ENCODE assay signal across 19 mouse cellular contexts in genomic region chr4:139140267-139140666, GRCm38 (mm10). TPM values are rescaled to one million over a fixed set of nuclear protein-coding genes. Genes with fewer than 3 reads are reported as not detected.
DNase-seq lines count a peak whose midpoint lies in the region; ATAC-seq and TF ChIP-seq lines count a peak whose summit lies in the region.
"Had no signal": no experiment of that assay in that cellular context is flagged by ENCODE, and none has a peak within 500 bp of the region (broad histone marks: within the 10 kb centered on the region; RNA-seq: fewer than 3 reads in every experiment).

No protein-coding gene starts in this region.

- 72% methylated on average over 2 of the region's 2 CpGs for WGBS in kidney, adult 2 months
- 78% methylated on average over 2 of the region's 2 CpGs for WGBS in kidney, embryonic 14.5 days
- 86% methylated on average over 2 of the region's 2 CpGs for WGBS in lung, postnatal 0 days

- TF ChIP-seq EP300 in lung, postnatal 0 days (IDR thresholded peaks at IDR 0.05), result no peak
- no peak for TF ChIP-seq EP300 in MEL (IDR thresholded peaks at IDR 0.05; ENCODE audit: low read depth in 1 of 2, low read length in 2 of 2)

- H3K36me3 ChIP-seq in kidney, adult 2 months (ENCODE audit: control insufficient read depth, insufficient read depth, low read length), result no peaks in the 10 kb centered on the region
- H3K36me3 ChIP-seq in kidney, embryonic 14.5 days (ENCODE audit: control insufficient read depth, insufficient read depth, low read length), result no peaks in the 10 kb centered on the region
- no peaks in the 10 kb centered on the region for H3K36me3 ChIP-seq in lung, postnatal 0 days (ENCODE audit: insufficient read depth, low read length)
- no peaks in the 10 kb centered on the region for H3K36me3 ChIP-seq in MEL (ENCODE audit: control insufficient read depth in 1 of 2, insufficient read depth in 2 of 2, low read length in 2 of 2)
- H3K36me3 ChIP-seq: forebrain, embryonic 12.5 days; heart, embryonic 15.5 days; limb, embryonic 10.5 days; lung, embryonic 15.5 days; midbrain, embryonic 12.5 days; stomach, embryonic 15.5 days had no signal

- H3K27ac ChIP-seq in kidney, adult 2 months (ENCODE audit: insufficient read depth, low read depth, low read length), result no peak overlapping the region
- no peak overlapping the region for H3K27ac ChIP-seq in kidney, embryonic 14.5 days (ENCODE audit: low read depth, low read length)
- no peak overlapping the region for H3K27ac ChIP-seq in lung, postnatal 0 days (ENCODE audit: low read length)
- H3K27ac ChIP-seq in MEL (ENCODE audit: control insufficient read depth, low read depth, low read length), result no peak overlapping the region
- H3K27ac ChIP-seq: forebrain, embryonic 12.5 days; heart, embryonic 15.5 days; hindbrain, embryonic 14.5 days; limb, embryonic 10.5 days; lung, embryonic 15.5 days; midbrain, embryonic 12.5 days; stomach, embryonic 15.5 days had no signal

- H3K79me2 ChIP-seq in MEL (ENCODE audit: control insufficient read depth, insufficient read depth, low read length, poor library complexity), result no peaks in the 10 kb centered on the region

- ATAC-seq in kidney, embryonic 14.5 days (ENCODE audit: low FRiP score, low TSS enrichment), result no peak
- ATAC-seq in lung, postnatal 0 days, result no peak
- ATAC-seq in monocyte, adult 5-6 weeks (replicated peaks; ENCODE audit: insufficient number of reproducible peaks, low FRiP score, low TSS enrichment, poor library complexity, severe bottlenecking), result 0 out of 2 replicates have a peak, but pooled peaks have one; percentile 47

- H3K4me2 ChIP-seq in kidney, embryonic 14.5 days (replicated peaks; ENCODE audit: low read depth, low read length), result no peak overlapping the region
- H3K4me2 ChIP-seq in lung, postnatal 0 days (replicated peaks; ENCODE audit: low read depth, low read length), result no peak overlapping the region
- H3K4me2 ChIP-seq: forebrain, embryonic 12.5 days; heart, embryonic 15.5 days; hindbrain, embryonic 14.5 days; lung, embryonic 15.5 days; midbrain, embryonic 12.5 days; stomach, embryonic 15.5 days had no signal

- no peak for TF ChIP-seq RAD21 in MEL (IDR thresholded peaks at IDR 0.05; ENCODE audit: low read depth, low read length)

- no peaks in the 10 kb centered on the region; the same call in 1 of the 2 replicates for H3K9me3 ChIP-seq in kidney, embryonic 14.5 days (ENCODE audit: control insufficient read depth, low read length)
- H3K9me3 ChIP-seq in lung, postnatal 0 days (ENCODE audit: low read length), result no peaks in the 10 kb centered on the region
- no peaks in the 10 kb centered on the region for H3K9me3 ChIP-seq in MEL (replicated peaks; ENCODE audit: insufficient read depth, low read length)
- H3K9me3 ChIP-seq: forebrain, embryonic 12.5 days; heart, embryonic 15.5 days; limb, embryonic 10.5 days; lung, embryonic 15.5 days; stomach, embryonic 15.5 days had no signal

- no peak overlapping the region for H3K9ac ChIP-seq in kidney, embryonic 14.5 days (ENCODE audit: low read depth, low read length)
- no peak overlapping the region for H3K9ac ChIP-seq in lung, postnatal 0 days (replicated peaks; ENCODE audit: low read depth)
- H3K9ac ChIP-seq in MEL (ENCODE audit: control insufficient read depth, low read depth, low read length, poor library complexity, severe bottlenecking), result no peak overlapping the region
- H3K9ac ChIP-seq: forebrain, embryonic 12.5 days; heart, embryonic 15.5 days; hindbrain, embryonic 14.5 days; lung, embryonic 15.5 days; midbrain, embryonic 12.5 days; stomach, embryonic 15.5 days had no signal

- H3K27me3 ChIP-seq in kidney, adult 2 months (replicated peaks; ENCODE audit: control insufficient read depth, insufficient read depth, low read length), result no peaks in the 10 kb centered on the region
- no peaks in the 10 kb centered on the region for H3K27me3 ChIP-seq in kidney, embryonic 14.5 days (ENCODE audit: control insufficient read depth, insufficient read depth, low read length)
- H3K27me3 ChIP-seq in lung, postnatal 0 days (replicated peaks; ENCODE audit: insufficient read depth, low read length), result no peaks in the 10 kb centered on the region
- H3K27me3 ChIP-seq in MEL (ENCODE audit: control insufficient read depth in 1 of 2, insufficient read depth in 2 of 2, low read length in 2 of 2), result no peaks in the 10 kb centered on the region
- H3K27me3 ChIP-seq: forebrain, embryonic 12.5 days; heart, embryonic 15.5 days; lung, embryonic 15.5 days; midbrain, embryonic 12.5 days; stomach, embryonic 15.5 days had no signal

- no peak for DNase-seq in kidney, adult 2 months
- DNase-seq in lung, postnatal 0 days (ENCODE audit: low spot score), result no peak
- DNase-seq in lung, adult 18-20 months, result no peak
- DNase-seq in MEL (ENCODE audit: low read depth, low spot score), result no peak
- no peak for DNase-seq in adrenal gland, adult 8-10 months
- DNase-seq in layer of hippocampus, postnatal 14 days (ENCODE audit: low spot score in 2 of 2), result no peak
- DNase-seq: adrenal gland, postnatal 25 days; cerebellum, postnatal 25 days; right cerebral cortex, postnatal 25 days; thymus, postnatal 25 days had no signal

- H3K4me1 ChIP-seq in kidney, adult 2 months (ENCODE audit: control insufficient read depth, insufficient read depth, low read length), result peaks cover 4% of the 10 kb centered on the region; the same call in 1 of the 2 replicates
- H3K4me1 ChIP-seq in kidney, embryonic 14.5 days (ENCODE audit: control insufficient read depth, insufficient read depth, low read length), result peaks cover 7% of the 10 kb centered on the region; the same call in 1 of the 2 replicates
- H3K4me1 ChIP-seq in lung, postnatal 0 days (ENCODE audit: insufficient read depth, low read depth, low read length), result no peaks in the 10 kb centered on the region
- H3K4me1 ChIP-seq in MEL (ENCODE audit: control insufficient read depth in 1 of 2, insufficient read depth in 2 of 2, low read length in 2 of 2), result no peaks in the 10 kb centered on the region
- H3K4me1 ChIP-seq: forebrain, embryonic 12.5 days; heart, embryonic 15.5 days; stomach, embryonic 15.5 days had no signal

- TF ChIP-seq CTCF in kidney, adult 2 months (conservative IDR thresholded peaks at IDR 0.05; ENCODE audit: insufficient read depth, insufficient read length, low read depth, low read length), result peak; percentile 52
- peak; percentile 50 for TF ChIP-seq CTCF in lung, postnatal 0 days (IDR thresholded peaks at IDR 0.05)
- peak in 2 of 3 experiments; percentile 17 to 18; a peak in 3 of 6 replicates for TF ChIP-seq CTCF in MEL (IDR thresholded peaks at IDR 0.05 in 2 of 3, conservative IDR thresholded peaks at IDR 0.05 in 1 of 3; ENCODE audit: control insufficient read depth in 1 of 3, insufficient read depth in 1 of 3, low read depth in 2 of 3, low read length in 3 of 3, poor library complexity in 1 of 3, severe bottlenecking in 1 of 3)

- no peak overlapping the region for H3K4me3 ChIP-seq in kidney, adult 2 months (ENCODE audit: insufficient read depth, low read depth, low read length)
- H3K4me3 ChIP-seq in kidney, embryonic 14.5 days (ENCODE audit: low read length), result no peak overlapping the region
- H3K4me3 ChIP-seq in lung, postnatal 0 days (ENCODE audit: low read depth, low read length), result no peak overlapping the region
- no peak overlapping the region for H3K4me3 ChIP-seq in MEL (ENCODE audit: control insufficient read depth in 1 of 2, insufficient read depth in 1 of 2, low read depth in 2 of 2, low read length in 2 of 2)
- H3K4me3 ChIP-seq: forebrain, embryonic 12.5 days; heart, embryonic 15.5 days; limb, embryonic 10.5 days; lung, embryonic 15.5 days; midbrain, embryonic 12.5 days; stomach, embryonic 15.5 days had no signal

- TF ChIP-seq POLR2A in kidney, adult 2 months (IDR thresholded peaks at IDR 0.05; ENCODE audit: low read depth, low read length), result no peak
- TF ChIP-seq POLR2A in MEL (IDR thresholded peaks at IDR 0.05; ENCODE audit: control insufficient read depth in 1 of 2, insufficient read depth in 1 of 2, low read depth in 1 of 2, low read length in 2 of 2, poor library complexity in 1 of 2), result no peak

TF ChIP-seq in MEL, 35 proteins besides CTCF, POLR2A, EP300 and RAD21:
- TF ChIP-seq SMC3 (IDR thresholded peaks at IDR 0.05; ENCODE audit: low read depth, low read length), result peak; percentile 20; the same call in 1 of the 2 replicates
- TF ChIP-seq TCF12 (IDR thresholded peaks at IDR 0.05; ENCODE audit: low read depth, low read length), result no peak
- no peak for TF ChIP-seq KAT2A (conservative IDR thresholded peaks at IDR 0.05; ENCODE audit: low read depth, low read length)
TF ChIP-seq in MEL: peak in this region for 1.

RNA-seq across cellular contexts. Expression of gene Minos1, which starts 9.4 kb away (rescaled TPM):
- 100 and 157 TPM in 2 replicates for polyA plus RNA-seq in kidney, adult 2 months (2012; rRNA removed)
- polyA plus RNA-seq in kidney, embryonic 14.5 days (2014; fragmentation: Nextera tagmentation; extraction: Ambion mirVana), result 509 and 677 TPM in 2 replicates
- 474 and 487 TPM in 2 replicates for polyA plus RNA-seq in lung, postnatal 0 days (2015; fragmentation: Nextera tagmentation; extraction: Ambion mirVana)
- 163 and 183 TPM in 2 replicates for total RNA-seq in MEL (2012; rRNA removed)
- 100 to 1,000 TPM in 1 of 2 experiments, not detected in 1; 401 TPM for polyA plus RNA-seq in MEL (2012; ENCODE audit: insufficient read depth in 1 of 2, insufficient read length in 2 of 2, low read depth in 1 of 2, low replicate concordance in 2 of 2, missing spikeins in 1 of 2)
- total RNA-seq in monocyte, adult 5-6 weeks (2017), result 102 to 135 TPM (median 117 TPM) in 3 replicates
- 100 to 1,000 TPM; 273 to 460 (median 363) TPM for total RNA-seq in adrenal gland, adult 8-10 months (2022)
- 100 to 1,000 TPM; 212 to 218 TPM for total RNA-seq in layer of hippocampus, postnatal 14 days (2021)

RNA-seq across cellular contexts. Expression of gene Nbl1, which starts 47.5 kb away (rescaled TPM):
- 35.7 and 42.9 TPM in 2 replicates for polyA plus RNA-seq in kidney, adult 2 months (2012; rRNA removed)
- polyA plus RNA-seq in kidney, embryonic 14.5 days (2014; fragmentation: Nextera tagmentation; extraction: Ambion mirVana), result 15.5 and 22.3 TPM in 2 replicates
- 141 and 151 TPM in 2 replicates for polyA plus RNA-seq in lung, postnatal 0 days (2015; fragmentation: Nextera tagmentation; extraction: Ambion mirVana)
- total RNA-seq in MEL (2012; rRNA removed), result not detected in 2 replicates
- under 1 TPM in 1 of 2 experiments, not detected in 1; 0.14 TPM for polyA plus RNA-seq in MEL (2012; ENCODE audit: insufficient read depth in 1 of 2, insufficient read length in 2 of 2, low read depth in 1 of 2, low replicate concordance in 2 of 2, missing spikeins in 1 of 2)
- total RNA-seq in monocyte, adult 5-6 weeks (2017), result 0.32 TPM in 1 of 3 replicates, not detected in the others
- 10 to 100 TPM; 55.4 to 73.9 (median 64.2) TPM for total RNA-seq in adrenal gland, adult 8-10 months (2022)
- 10 to 100 TPM; 77.4 to 93.7 TPM for total RNA-seq in layer of hippocampus, postnatal 14 days (2021)

RNA-seq across cellular contexts. Expression of gene Capzb, which starts 52.4 kb away (rescaled TPM):
- polyA plus RNA-seq in kidney, adult 2 months (2012; rRNA removed), result 102 and 134 TPM in 2 replicates
- polyA plus RNA-seq in kidney, embryonic 14.5 days (2014; fragmentation: Nextera tagmentation; extraction: Ambion mirVana), result 256 and 319 TPM in 2 replicates
- 401 and 408 TPM in 2 replicates for polyA plus RNA-seq in lung, postnatal 0 days (2015; fragmentation: Nextera tagmentation; extraction: Ambion mirVana)
- 91.2 and 103 TPM in 2 replicates for total RNA-seq in MEL (2012; rRNA removed)
- 100 to 1,000 TPM in 1 of 2 experiments, not detected in 1; 354 TPM for polyA plus RNA-seq in MEL (2012; ENCODE audit: insufficient read depth in 1 of 2, insufficient read length in 2 of 2, low read depth in 1 of 2, low replicate concordance in 2 of 2, missing spikeins in 1 of 2)
- 302 to 348 TPM (median 323 TPM) in 3 replicates for total RNA-seq in monocyte, adult 5-6 weeks (2017)
- 100 to 1,000 TPM; 357 to 412 (median 388) TPM for total RNA-seq in adrenal gland, adult 8-10 months (2022)
- total RNA-seq in layer of hippocampus, postnatal 14 days (2021), result 100 to 1,000 TPM; 406 to 431 TPM

Comparison
In these comparisons a context has a peak if more than half of its experiments do, and no peak if none do; other contexts are left out.
1. RNA of gene Nbl1, which starts 47.5 kb away (total RNA-seq): 77.4 to 93.7 TPM in layer of hippocampus, postnatal 14 days and 55.4 to 73.9 TPM in adrenal gland, adult 8-10 months; not detected in MEL and 0.32 TPM in monocyte, adult 5-6 weeks; every median in the first group is over 10 times any median in the second.
2. Peak in every context shown above with its lines, with median percentiles within 50 percentile points of each other: CTCF ChIP-seq.